Mouse (Mus musculus): ENCODE results near the gene Rassf9.

Rassf9 gene

GRCm38 (mm10) chr10:102511807-102512461 lies at the start of gene Rassf9:
Gene Rassf9 (plus strand): TSS chr10:102512222.
- no peak for DNase-seq (ENCODE audit: low read depth, low spot score)

GRCm38 (mm10) chr10:102469412-102469811 lies 42.6 kb upstream of the Rassf9 start:
- DNase-seq (ENCODE audit: low read depth, low spot score), result no peak

- no peak for DNase-seq (ENCODE audit: low read depth, low spot score)
These were observed 21.6 kb upstream of the Rassf9 start, which contains the start of gene Nts for GRCm38 (mm10) chr10:102490386-102490785. Gene Nts (minus strand): TSS chr10:102490486.

- peak; percentile 5 for DNase-seq (ENCODE audit: low read depth, low spot score)
These were observed 20.2 kb upstream of the Rassf9 start for GRCm38 (mm10) chr10:102491792-102492191.

GRCm38 (mm10) chr10:102498754-102499153 lies 13.3 kb upstream of the Rassf9 start:
- DNase-seq (ENCODE audit: low read depth, low spot score), result no peak

- DNase-seq (ENCODE audit: low read depth, low spot score), result no peak
These were observed 4.6 kb upstream of the Rassf9 start for GRCm38 (mm10) chr10:102507386-102507785.

GRCm38 (mm10) chr10:102511461-102511806 lies 588 bp upstream of the Rassf9 start:
- DNase-seq (ENCODE audit: low read depth, low spot score), result no peak

- DNase-seq (ENCODE audit: low read depth, low spot score), result no peak
These were observed 2.1 kb downstream of the Rassf9 start for GRCm38 (mm10) chr10:102514159-102514558.

- no peak for DNase-seq (ENCODE audit: low read depth, low spot score)
These were observed 15.9 kb downstream of the Rassf9 start for GRCm38 (mm10) chr10:102527901-102528300.

GRCm38 (mm10) chr10:102553941-102554340 lies 41.9 kb downstream of the Rassf9 start:
- DNase-seq (ENCODE audit: low read depth, low spot score), result no peak

- no peak for DNase-seq (ENCODE audit: low read depth, low spot score)
These were observed 50.5 kb downstream of the Rassf9 start for GRCm38 (mm10) chr10:102562488-102562887.

GRCm38 (mm10) chr10:102577970-102578369 lies 65.9 kb downstream of the Rassf9 start:
- no peak for DNase-seq (ENCODE audit: low read depth, low spot score)

- no peak for DNase-seq (ENCODE audit: low read depth, low spot score)
These were observed 82.3 kb downstream of the Rassf9 start for GRCm38 (mm10) chr10:102594306-102594705.

Measured in retina, postnatal 7 days (tissue).